Mouse (Mus musculus) urinary bladder, adult 18-20 months (tissue): ENCODE results near the gene Slpi.

Experiments used
- DNase-seq, 2 experiments: peaks; one replicate each; pipeline ENCODE4 v3.0.0; 2022; ENCODE audit warnings: low spot score in 2 of 2, mixed read lengths in 2 of 2

Slpi gene

DNA sequence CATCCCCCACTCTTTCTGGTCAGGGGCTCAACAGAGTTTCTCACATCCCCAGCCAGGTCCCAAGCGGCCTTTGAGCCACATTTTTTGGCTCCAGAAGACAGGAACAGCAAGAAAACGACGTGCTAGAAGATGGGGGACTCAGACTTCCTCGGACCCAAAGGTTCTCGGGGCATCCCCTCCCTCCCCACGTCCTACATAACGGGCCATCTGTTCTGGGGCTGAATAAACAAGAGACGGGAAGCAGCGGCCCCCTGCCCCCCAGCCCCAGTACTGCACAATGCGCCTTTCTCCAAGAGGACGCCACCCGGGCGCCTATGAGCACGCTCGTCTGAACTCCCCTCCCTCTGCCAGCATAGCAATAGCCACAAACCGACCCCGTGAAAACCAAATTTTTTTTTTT lies at the start of gene Slpi:
Gene Slpi (minus strand): TSS at position 76 of the 400 bp plus-strand sequence.
- no peak for DNase-seq

DNA sequence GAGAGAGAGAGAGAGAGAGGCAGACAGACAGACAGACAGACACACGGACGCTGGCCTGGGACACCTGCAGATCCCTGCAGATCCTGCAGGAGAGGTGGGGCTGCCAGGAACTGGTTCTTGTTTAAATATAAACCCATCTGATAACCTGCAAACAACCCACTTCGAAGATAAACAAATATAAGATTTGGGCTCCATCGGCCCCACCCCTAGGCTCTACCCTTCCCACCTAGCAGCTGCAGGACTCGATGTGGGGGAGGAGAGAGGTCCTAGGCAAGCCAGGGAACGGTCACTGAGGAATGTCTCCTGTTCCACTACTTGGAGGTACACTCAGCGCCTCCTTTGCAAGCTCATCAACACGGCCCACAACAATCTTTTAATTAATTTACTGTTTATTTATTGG lies 49.4 kb upstream of the Slpi start:
- DNase-seq, result no peak

DNA sequence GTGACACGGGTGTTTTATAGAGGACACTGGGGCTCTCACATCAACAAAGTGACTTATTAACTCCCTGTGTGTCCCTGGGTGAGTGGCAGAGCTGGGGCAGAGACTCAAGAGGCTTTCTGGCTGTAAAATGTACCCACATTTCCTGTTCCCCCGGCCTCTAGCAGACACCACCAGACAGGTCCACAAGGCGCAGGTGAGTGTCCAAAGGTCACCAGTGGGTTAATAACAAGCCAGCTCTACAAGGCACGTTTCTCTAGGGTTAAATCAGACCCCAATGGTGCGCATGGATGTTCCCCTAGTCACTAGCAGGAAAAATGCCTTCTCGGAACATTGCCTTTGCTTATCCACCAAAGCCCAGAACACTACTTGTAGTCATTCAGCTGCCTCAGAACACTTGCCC lies 48.8 kb upstream of the Slpi start:
- DNase-seq, result no peak

DNA sequence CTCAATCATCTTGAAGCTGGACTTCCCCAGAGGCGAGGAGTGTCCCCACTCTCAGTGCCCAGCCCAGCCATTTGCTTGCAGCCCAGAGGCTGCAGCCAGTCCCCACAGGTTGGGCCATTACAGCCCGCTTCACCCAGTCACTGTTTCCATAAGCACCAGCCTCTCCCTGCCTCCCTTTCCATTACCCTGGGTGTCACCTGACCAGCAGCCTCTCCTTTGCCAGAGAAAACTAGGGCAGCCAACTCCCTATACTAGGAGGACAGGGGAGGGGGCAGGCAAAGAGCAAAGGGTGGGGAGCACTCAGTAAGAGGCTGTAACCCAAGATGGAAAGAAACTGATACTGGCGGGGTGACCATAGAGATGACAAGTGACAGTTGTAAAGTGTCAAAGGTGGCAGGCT lies 48.1 kb upstream of the Slpi start:
- peak in 1 of 2 experiments; percentile 62 for DNase-seq

DNA sequence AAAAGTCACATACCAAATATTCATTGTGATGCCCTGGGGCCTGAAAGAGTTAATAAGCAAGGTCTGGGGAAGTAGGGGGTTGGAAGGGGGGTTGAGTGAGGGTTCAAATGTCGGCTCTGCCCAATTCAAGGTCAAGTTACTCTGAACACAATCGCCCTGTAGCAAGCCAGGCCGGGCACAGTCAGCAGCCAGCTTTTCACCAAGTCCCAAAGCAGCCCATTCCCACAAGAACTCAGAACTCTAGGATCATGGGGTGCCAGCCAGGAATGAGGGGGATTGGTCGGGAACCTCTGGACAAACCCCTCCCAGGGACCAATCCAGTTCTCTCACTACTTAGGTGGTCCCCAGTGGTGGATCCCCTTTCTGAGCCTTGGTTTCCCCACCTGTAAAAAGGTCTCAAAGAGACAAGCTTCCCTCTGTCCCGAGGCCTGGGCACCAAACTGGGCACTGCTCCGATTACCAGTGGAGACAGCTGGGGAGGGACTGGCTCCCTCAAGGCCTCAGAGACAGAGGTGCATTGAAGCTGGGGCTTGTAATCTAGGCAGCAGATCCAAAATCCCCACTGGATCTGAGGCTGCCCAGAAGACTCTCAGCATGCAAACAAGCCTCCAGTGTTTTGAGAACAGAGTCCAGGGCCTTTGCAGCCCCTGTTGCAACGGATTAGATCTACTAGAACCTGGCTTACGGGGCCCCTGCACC lies 47.5 kb upstream of the Slpi start:
- DNase-seq, result no peak

DNA sequence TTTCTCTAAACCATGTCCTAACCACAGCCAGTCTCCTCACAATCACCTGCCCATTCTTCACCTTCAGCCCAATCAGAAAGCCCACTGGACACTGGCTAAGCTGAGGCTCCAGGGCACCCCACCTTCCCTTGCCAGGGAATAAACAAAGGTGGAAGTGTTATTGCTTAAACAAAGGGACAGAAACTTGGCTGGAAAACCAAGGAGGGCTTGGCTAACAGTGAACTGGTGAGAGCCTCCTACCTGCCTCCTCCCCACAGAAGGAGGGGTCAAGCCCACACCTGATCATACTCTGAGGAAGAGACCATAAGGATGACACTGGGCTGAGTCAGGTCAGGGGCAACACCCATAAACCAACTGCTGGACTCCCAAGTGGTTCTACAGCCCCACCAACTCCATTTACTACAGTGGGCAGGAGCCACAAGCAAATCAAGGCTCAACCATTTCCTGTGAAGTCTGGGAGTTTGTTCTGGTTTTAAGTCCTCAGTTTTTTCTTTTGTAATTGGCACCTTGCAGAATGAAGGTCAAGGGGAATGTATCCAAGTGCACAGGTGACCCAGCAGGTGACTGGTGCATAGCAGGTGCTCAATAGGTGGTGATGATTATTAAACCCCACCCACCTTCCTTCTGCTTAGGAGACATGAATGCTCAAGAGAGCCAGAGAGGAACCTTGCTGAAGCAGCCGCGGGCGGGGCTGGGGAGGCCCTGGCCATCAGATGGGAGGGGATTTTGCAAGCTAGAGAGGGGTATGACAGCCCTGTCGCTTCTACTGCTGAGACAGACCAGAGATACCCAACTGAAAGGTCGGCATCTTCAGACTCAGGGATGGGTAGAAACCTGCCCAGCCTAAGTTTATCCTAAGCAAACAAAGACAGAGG lies 46.6 kb upstream of the Slpi start:
- no peak for DNase-seq

DNA sequence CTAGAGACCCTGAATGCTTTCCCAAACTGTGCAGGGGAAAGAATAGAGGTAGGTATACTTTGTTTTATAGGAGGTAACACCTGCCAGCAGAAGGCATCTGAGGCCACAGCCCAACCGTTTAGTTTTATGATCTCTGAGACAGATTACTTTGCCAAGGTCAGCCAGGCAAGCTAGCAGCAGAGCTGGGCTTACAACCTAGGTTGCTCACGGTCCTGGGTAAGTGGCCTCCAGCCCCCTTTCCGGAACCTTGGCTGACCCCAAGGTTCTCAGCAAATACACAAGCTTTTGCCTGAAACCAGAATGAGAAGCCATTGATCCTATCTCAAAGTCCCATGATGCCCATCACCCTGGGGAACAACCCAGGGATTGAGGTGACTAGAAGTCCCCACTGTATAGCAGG lies 45.8 kb upstream of the Slpi start:
- DNase-seq, result no peak

DNA sequence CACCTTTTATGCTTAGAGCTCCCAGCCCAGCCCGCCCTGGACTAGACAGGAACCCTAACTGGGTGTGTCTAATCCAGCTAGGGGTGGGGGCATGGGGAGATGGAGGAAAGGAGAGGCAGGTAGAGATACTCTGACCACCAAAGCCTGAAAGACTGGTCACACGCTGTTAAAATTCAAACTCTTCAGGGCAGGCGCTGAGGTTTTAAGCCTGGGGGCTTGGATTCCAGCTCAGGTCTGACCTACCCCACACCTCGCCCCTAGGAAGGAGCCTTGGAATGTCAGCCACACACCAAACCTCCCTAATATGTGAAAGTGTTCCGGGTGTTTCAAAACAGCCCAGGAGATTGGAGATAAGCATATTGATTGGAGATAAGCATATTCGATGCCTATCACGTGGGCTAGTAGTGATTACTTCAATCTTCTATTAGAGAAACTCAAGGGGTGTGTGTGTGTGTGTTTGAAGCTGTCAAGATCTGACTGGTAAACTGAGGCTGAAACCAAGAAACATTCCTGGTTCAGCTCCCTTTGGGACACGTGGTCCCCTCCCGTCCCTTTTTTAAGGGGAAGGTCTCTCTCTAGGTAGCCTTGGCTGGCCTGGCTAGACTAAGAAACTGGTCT lies 44.5 kb upstream of the Slpi start:
- no peak for DNase-seq

DNA sequence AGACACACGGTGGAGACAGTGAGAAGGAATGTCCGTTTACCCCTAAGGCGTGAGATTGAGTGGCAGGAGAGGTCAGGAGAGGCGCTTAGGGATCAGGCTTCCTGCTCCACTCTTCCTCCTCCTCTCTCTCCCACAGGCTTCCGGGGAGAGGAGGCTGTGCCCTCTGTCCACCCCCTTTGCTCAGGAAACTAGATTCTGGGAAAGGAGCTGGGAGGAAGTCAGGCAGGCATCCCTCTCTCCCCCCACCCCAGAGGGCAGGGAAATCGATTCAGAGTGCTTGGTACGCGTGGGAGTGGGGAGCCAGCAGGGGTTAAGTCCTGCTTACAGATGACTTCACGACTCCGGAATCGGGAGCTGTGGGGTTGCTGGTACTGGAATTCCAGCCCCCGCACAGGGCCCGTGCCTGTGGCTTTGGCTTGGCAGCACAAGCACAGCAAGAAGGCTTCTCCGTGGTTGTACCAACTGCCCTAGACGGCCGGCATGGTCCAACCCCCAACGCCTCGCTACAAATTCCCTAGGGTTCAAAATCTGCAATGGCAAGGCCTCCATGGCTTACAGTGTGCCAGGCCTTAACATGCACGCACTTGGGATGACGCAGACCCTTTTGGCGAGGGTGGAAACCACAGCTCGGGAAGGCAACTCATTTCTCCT lies 43.8 kb upstream of the Slpi start:
- DNase-seq, result peak in 1 of 2 experiments; percentile 55

DNA sequence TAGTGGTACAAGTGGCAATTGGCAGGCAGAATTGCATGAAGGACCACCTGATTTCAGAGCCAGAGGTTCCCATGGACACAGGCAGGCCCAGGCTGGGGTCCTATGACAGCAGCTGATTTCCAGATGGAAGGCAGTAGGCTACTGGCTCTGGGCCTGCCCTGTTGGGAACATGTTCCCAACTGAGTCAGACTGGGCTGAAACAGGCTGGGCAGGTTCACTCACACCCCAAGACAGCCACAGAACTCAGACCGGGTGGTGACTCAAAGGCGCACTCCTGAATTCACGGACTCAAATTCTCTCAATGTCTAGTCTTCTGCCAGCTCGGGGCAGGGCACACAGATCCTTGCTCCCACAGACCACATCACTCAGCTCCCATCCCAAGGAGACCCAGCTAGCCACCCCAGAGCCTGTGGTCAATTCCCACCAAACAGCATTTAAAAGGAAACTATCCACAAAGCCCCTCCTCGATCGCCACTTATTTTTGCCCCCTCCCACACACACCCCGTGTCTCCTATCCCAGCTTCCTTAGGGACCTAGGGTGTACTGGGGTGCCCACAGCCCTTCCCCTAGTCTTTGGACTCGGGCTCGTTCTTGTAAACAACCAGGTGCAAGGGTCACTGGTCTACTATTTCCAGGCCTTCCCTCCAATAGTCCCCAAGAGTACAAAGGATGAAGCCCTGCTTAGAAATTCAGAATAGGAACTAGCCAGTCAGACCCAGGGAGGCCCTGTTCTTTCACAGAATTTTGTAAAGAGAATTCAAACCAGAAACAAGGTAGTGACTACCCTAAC lies 43.0 kb upstream of the Slpi start:
- peak in 1 of 2 experiments; percentile 80 for DNase-seq

DNA sequence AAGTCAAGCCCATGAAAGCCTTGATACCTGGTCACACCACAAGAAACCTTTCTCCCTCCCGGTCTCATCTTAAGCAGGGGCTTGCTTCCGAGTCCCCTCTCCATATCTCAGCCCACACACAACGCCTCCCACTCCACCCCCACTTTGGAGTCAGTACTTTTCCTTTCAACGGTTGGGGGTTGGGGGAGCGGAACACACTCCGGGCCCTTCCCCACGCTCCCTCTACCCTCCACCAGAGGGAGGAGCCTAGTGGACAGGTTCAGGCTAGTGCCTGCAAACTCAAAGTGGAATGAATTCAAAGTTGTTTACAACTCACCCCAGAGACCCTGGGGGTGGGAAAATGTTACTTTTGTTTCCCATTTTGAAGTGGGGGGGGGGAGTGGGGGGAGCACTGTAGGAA lies 41.8 kb upstream of the Slpi start:
- no peak for DNase-seq

DNA sequence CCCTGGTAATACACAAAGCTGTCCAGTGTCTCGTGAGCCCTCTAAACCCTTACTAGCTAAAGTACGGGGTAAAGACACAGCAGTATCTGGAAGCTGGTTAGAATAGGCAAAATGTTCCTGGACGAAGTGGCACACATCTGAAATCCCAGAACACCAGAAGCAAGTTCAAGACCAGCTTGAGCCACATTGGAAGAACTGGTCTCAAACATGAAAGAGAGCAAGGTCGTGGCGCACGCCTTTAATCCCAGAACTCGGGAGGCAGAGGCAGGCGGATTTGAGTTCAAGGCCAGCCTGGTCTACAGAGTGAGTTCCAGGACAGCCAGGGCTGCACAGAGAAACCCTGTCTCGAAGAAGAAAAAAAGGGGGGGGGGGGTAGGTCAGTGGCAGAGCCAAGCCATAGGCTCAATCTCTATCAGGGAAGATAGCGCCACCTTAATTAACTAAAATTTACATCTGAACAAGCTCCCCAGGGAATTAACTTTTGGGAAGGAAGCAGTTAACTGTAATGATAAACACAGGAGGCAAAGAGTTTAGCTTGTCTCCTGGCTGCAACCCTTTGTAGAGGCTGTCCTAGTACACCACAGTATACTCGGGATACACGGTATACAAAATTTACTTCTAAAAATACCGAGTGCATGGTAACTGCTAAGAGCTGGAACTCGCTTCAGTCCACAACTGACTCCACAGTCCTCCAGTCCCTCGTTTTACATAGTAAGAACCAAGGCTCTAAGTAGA lies 41.2 kb upstream of the Slpi start:
- DNase-seq, result no peak

DNA sequence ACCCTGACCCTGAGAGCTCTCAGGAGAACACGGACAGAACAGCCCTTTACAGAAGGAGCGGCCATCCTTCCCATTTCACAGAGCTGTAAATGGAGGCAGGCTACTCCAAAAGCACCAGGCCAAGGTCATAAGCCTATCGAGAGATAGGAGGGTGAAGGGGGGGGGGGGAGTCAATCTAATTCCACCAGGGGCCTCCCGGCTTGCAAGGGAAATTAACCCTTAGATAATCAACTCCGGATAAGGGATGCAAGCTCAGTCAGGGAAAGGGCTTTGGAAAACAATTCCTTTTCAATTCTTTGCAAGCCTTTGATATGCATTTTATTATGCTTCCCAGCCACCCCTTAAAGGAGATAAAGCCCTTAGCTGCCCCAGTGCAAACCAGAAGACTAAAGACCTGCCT lies 39.6 kb upstream of the Slpi start:
- no peak for DNase-seq

DNA sequence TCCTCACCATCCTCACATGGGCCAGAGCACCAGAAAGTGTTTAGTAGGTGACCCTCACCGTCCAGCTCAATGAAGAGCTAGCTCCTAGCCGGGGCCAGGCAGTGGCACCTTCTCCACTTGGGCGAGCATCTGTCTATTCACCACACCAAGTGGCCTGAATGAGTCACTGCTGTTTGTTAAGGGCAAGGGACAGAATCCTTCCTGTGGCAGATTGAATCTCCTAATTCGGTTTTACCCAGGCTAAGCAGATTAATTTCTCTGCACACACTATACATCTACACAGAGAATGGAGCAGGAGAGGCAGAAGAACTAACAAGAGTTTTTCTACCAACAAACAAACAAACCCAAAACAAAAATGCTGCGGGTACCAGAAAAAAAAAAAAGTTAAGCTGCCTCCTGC lies 38.1 kb upstream of the Slpi start:
- DNase-seq, result no peak

DNA sequence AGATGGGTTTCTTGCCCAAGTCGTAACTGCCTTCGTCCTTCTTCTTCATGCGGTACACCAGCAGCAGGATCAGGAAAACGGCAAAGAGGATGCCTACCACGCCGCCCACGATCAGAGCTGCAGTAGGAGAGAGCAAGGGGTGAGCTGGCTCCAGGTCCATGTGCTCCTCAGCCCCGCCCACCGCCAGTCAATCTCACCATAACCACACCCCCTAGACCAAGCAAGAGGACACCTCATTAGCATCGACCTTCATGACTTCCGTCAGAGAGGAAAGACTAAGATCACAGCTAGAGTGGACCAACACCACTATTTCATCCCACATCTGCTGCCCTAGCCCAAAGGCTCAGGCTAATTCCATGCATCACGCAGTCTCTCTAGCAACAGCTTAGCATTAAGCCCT lies 37.2 kb upstream of the Slpi start:
- DNase-seq, result no peak

DNA sequence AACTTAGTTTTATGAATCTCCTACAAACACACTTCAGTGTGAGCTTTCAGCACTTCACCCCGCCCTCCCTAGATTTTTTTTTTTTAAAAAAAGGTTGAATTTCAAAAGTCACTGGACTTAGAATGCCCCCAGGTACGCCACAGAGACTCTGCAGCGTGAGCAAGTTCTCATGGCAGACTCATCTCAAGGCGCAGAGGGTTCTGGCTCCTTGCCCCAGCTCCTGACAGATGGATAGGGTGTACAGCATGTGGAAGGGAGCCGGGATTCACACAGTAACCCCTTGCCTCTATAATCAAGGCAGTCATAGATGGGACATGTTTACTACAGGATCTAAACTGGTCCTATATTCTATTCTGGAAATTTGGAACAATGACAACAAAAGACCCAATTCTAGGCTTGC lies 36.5 kb upstream of the Slpi start:
- no peak for DNase-seq

DNA sequence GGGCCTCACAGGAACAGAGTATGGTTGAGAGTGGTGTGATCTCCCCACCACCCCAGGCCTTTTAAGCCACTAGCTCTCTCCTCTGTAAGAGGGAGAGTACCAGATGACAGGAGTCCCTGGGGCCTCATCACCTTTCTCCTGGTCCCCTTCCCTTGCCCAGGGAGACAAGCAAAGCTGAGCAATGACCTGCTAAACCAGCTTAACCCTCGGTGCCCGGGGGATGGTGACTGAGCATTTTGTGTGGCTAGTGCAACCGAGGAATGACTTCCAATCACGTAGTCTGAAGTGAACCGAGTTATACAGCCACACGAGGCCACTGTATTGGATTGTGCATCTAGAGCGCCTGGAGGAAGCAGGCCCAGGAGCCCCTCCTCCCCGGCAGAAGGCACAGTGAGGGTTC lies 35.5 kb upstream of the Slpi start:
- DNase-seq, result no peak

DNA sequence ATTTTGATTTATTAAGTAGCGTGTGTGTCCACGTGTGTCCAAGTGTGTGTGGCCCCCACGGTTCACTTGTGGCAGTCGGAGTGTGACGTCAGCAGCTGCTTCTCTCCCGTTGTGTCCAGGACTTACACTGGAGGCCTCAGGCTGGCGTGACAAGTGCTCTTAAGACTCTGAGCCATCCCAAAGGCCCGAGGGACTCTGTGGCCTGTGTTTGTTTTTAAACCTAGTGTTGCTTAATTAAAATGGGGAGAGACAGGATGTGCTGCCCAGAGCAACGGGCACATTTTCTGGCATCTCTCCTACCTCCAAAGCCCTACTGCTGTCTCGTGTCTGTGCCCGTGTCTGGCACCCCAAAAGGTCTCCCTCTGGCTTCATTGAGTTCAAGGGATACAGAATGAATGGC lies 34.6 kb upstream of the Slpi start:
- no peak for DNase-seq

DNA sequence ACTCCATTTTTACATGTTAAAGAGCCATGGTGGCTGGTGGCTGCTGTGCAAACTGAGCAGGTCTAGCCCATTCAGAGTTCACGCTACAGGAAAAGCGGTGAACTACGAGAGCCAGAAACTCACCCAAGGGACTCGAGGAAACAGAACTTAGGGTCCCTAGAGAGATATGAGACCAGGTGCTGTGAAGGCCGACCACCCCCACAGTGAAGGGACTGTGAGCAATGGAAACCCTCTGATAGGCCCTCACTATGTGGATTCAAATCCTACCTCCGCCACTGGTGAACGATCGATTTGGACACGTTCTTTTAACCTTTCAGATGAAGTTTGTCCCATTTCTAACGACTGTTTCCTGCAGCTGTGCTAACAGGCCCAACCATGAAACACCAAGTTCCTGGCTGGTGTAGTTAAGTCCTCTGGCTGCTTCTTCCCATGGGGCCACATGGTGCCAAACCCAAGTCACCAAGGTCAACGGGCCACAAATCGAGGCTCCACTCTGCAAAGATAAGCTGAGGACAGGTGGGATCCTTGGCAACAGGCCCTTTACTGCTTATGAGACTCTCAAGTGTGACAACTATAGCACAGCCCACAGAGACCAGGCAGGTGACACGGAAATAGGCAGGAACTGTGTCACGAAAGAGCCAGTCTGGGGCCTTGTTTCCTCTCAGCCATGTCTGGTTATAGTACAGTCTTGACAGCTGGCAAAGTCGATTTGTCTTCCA lies 33.9 kb upstream of the Slpi start:
- no peak for DNase-seq

DNA sequence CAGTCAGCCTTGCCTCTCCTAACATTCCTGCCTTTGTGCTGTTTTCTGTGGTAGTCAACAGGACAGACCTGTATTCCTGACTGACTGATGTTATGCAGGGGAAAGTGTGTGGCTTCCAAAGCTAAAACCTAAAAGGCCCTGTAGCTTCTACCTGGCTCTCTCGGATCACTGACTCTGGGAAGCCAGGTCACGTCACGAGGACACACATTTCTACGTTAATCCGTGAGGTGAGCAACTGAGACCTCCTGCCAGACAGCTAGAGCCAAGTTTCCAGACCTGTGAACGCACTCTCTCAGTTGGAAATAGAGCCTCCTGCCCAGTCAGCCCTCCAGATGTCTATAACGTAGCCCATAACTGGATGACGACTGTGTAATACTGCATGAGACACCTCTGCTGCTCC lies 33.1 kb upstream of the Slpi start:
- no peak for DNase-seq
